In genomic region chr6:122602242-122602991, GRCm38 (mm10) we compare ENCODE assay signal across 8 mouse cellular contexts. TPM values are rescaled to one million over a fixed set of nuclear protein-coding genes. Genes with fewer than 3 reads are reported as not detected.
A peak's percentile ranks its signal among the peaks of the same experiment; 100 is the strongest.
DNase-seq lines count a peak whose midpoint lies in the region; ATAC-seq and TF ChIP-seq lines count a peak whose summit lies in the region.

Gene Apobec1 (minus strand): TSS chr6:122602444.

- no peak within 1 kb of the TSS for H3K27ac ChIP-seq in hindbrain, embryonic 14.5 days

- H3K4me1 ChIP-seq in hindbrain, embryonic 14.5 days (replicated peaks; ENCODE audit: control insufficient read depth, insufficient read depth, low read length) = no peaks in the 10 kb centered on the region

- H3K4me3 ChIP-seq in hindbrain, embryonic 14.5 days (replicated peaks; ENCODE audit: low read length) = peak within 1 kb of the TSS; percentile 20

- WGBS in hindbrain, embryonic 14.5 days = 8% methylated on average over 22 of the region's 22 CpGs

- peak; percentile 91 for ATAC-seq in Patski
- ATAC-seq in hindbrain, embryonic 14.5 days (ENCODE audit: low FRiP score) = peak; percentile 60; the same call in 1 of the 2 replicates

- no peaks in the 10 kb centered on the region for H3K27me3 ChIP-seq in Patski
- H3K27me3 ChIP-seq in hindbrain, embryonic 14.5 days (ENCODE audit: control insufficient read depth, insufficient read depth, low read length) = no peaks in the 10 kb centered on the region

- H3K36me3 ChIP-seq in hindbrain, embryonic 14.5 days (replicated peaks; ENCODE audit: control insufficient read depth, insufficient read depth) = no peaks in the 10 kb centered on the region

- POLR2A ChIA-PET in Patski (lab: Charles Lee) = no interaction called here

- no peak for DNase-seq in Patski (ENCODE audit: low read depth, low spot score)
- DNase-seq in cerebellum, postnatal 36 days = peak; percentile 7 to 9
- DNase-seq in frontal cortex, postnatal 36 days (ENCODE audit: low spot score in 2 of 2) = peak; percentile 25 to 29
- DNase-seq in hindbrain, embryonic 14.5 days (ENCODE audit: low spot score) = peak; percentile 49
- peak; percentile 12 for DNase-seq in layer of hippocampus, postnatal 36 days
- DNase-seq in lung, postnatal 36 days = peak; percentile 93
- peak; percentile 68 for DNase-seq in retina, embryonic 14.5 days (ENCODE audit: low spot score)
- DNase-seq in thymus, postnatal 4 days = peak; percentile 85

- peak within 1 kb of the TSS; percentile 55 for H3K4me2 ChIP-seq in hindbrain, embryonic 14.5 days (replicated peaks)

- H3K9me3 ChIP-seq in hindbrain, embryonic 14.5 days (ENCODE audit: control insufficient read depth, low read length) = no peaks in the 10 kb centered on the region

- CTCF ChIA-PET in Patski (lab: Charles Lee) = no interaction called here

- TF ChIP-seq CTCF in Patski (IDR thresholded peaks at IDR 0.05) = no peak

- peak within 1 kb of the TSS; percentile 49; the same call in 1 of the 2 replicates for H3K9ac ChIP-seq in hindbrain, embryonic 14.5 days

- in situ Hi-C loops in Patski (cut with MboI; ENCODE audit: low pct_unique_long_range_greater_than_20kb) = no loop called here

RNA-seq across cellular contexts. Expression of gene Apobec1, which starts in this region (rescaled TPM):
- 0.04 TPM for polyA plus RNA-seq in Patski (2021)
- polyA plus RNA-seq in hindbrain, embryonic 14.5 days (2014; fragmentation: Nextera tagmentation; extraction: Ambion mirVana) = 1.5 and 1.9 TPM in 2 replicates
- 1 to 10 TPM; 1.5 to 2.0 TPM for total RNA-seq in layer of hippocampus, postnatal 36 days (2021)

Comparison
In these comparisons a context has a peak if more than half of its experiments do, and no peak if none do; other contexts are left out.
1. Peak in ATAC-seq in Patski; RNA of the gene not detected or under 1 TPM.